Mouse (Mus musculus) G1E (cell line): ENCODE measurements at regions not wholly inside any gene's neighbourhood (a gene's known extent, or its start where the extent isn't known, plus 50 kb on each side); places are given as distances from the start of the nearest gene placed in this dataset.

Experiments
- CTCF ChIP-seq: IDR thresholded peaks from 2 replicates; pipeline ENCODE4 v1.5.1; 2012; ENCODE audit warnings: low read depth, low read length, inconsistent platforms, mixed read lengths
- GATA1 ChIP-seq: IDR thresholded peaks from 2 replicates; pipeline ENCODE4 v1.6.1; 2012; ENCODE audit warnings: borderline replicate concordance, low read length, inconsistent platforms, mixed read lengths
- TAL1 ChIP-seq: conservative IDR thresholded peaks from 2 replicates; pipeline ENCODE4 v1.6.1; 2012; ENCODE audit warnings: low read depth, low read length, inconsistent platforms, mixed read lengths

GRCm38 (mm10) chr14:25375001-25375400 lies 84.0 kb upstream of the Zmiz1 start:
- no peak for TF ChIP-seq GATA1
- TF ChIP-seq CTCF = no peak
- TF ChIP-seq TAL1 = no peak
